ENCODE assay signal across 20 mouse cellular contexts in genomic region chr16:88561617-88562164, GRCm38 (mm10). TPM values are rescaled to one million over a fixed set of nuclear protein-coding genes. Genes with fewer than 3 reads are reported as not detected.
DNase-seq lines count a peak whose midpoint lies in the region; ATAC-seq and TF ChIP-seq lines count a peak whose summit lies in the region.
"Had no signal": no experiment of that assay in that cellular context is flagged by ENCODE, and none has a peak within 500 bp of the region (broad histone marks: within the 10 kb centered on the region; RNA-seq: fewer than 3 reads in every experiment).

No protein-coding gene starts in this region.

- H3K4me2 ChIP-seq in kidney, postnatal 0 days (ENCODE audit: low read length): peak overlapping the region; percentile 34; the same call in 1 of the 2 replicates
- peak overlapping the region; percentile 32; the same call in 1 of the 2 replicates for H3K4me2 ChIP-seq in embryonic facial prominence, embryonic 15.5 days (replicated peaks)
- no peak overlapping the region for H3K4me2 ChIP-seq in intestine, embryonic 16.5 days (ENCODE audit: low read depth, low read length)
- no peak overlapping the region for H3K4me2 ChIP-seq in midbrain, postnatal 0 days (ENCODE audit: low read depth, low read length, poor library complexity, severe bottlenecking)
- H3K4me2 ChIP-seq: hindbrain, embryonic 14.5 days; liver, embryonic 13.5 days had no signal

- no peaks in the 10 kb centered on the region for H3K36me3 ChIP-seq in kidney, postnatal 0 days (ENCODE audit: insufficient read depth, low read length)
- H3K36me3 ChIP-seq in embryonic facial prominence, embryonic 15.5 days: no peaks in the 10 kb centered on the region
- no peaks in the 10 kb centered on the region for H3K36me3 ChIP-seq in intestine, embryonic 16.5 days (ENCODE audit: control insufficient read depth, insufficient read depth, low read length)
- no peaks in the 10 kb centered on the region for H3K36me3 ChIP-seq in midbrain, postnatal 0 days (ENCODE audit: insufficient read depth, low read length)
- H3K36me3 ChIP-seq: liver, embryonic 13.5 days had no signal

- H3K27ac ChIP-seq in kidney, postnatal 0 days: peak overlapping the region; percentile 83
- 0 out of 2 replicates have a peak overlapping the region, but pooled peaks have one; percentile 60 for H3K27ac ChIP-seq in embryonic facial prominence, embryonic 15.5 days (replicated peaks)
- peak overlapping the region; percentile 84; the same call in 1 of the 2 replicates for H3K27ac ChIP-seq in intestine, embryonic 16.5 days (ENCODE audit: low read length)
- H3K27ac ChIP-seq in midbrain, postnatal 0 days (ENCODE audit: low read depth, low read length): 0 out of 2 replicates have a peak overlapping the region, but pooled peaks have one; percentile 26
- H3K27ac ChIP-seq: hindbrain, embryonic 14.5 days; liver, embryonic 13.5 days had no signal

- peak overlapping the region; percentile 58 for H3K9ac ChIP-seq in kidney, postnatal 0 days (ENCODE audit: low read depth, low read length)
- no peak overlapping the region for H3K9ac ChIP-seq in embryonic facial prominence, embryonic 15.5 days
- peak overlapping the region; percentile 51 for H3K9ac ChIP-seq in intestine, embryonic 16.5 days (ENCODE audit: low read depth, low read length)
- no peak overlapping the region for H3K9ac ChIP-seq in midbrain, postnatal 0 days (replicated peaks; ENCODE audit: low read length, poor library complexity, severe bottlenecking)
- H3K9ac ChIP-seq: hindbrain, embryonic 14.5 days; liver, embryonic 13.5 days had no signal

- no peak for ATAC-seq in kidney, postnatal 0 days (replicated peaks; ENCODE audit: low FRiP score, low read depth)
- no peak for ATAC-seq in embryonic facial prominence, embryonic 15.5 days (ENCODE audit: insufficient number of reproducible peaks, low FRiP score, low TSS enrichment, low read depth)
- no peak for ATAC-seq in intestine, embryonic 16.5 days
- no peak for ATAC-seq in midbrain, postnatal 0 days (ENCODE audit: low FRiP score)
- ATAC-seq in granulocyte monocyte progenitor cell, adult 5-6 weeks (replicated peaks; ENCODE audit: poor library complexity, severe bottlenecking): no peak
- ATAC-seq: CD4-positive, CD25-positive, alpha-beta regulatory T cell, adult 4 months had no signal

- no peaks in the 10 kb centered on the region for H3K4me1 ChIP-seq in kidney, postnatal 0 days (replicated peaks; ENCODE audit: insufficient read depth, low read length)
- H3K4me1 ChIP-seq in embryonic facial prominence, embryonic 15.5 days: no peaks in the 10 kb centered on the region
- no peaks in the 10 kb centered on the region for H3K4me1 ChIP-seq in intestine, embryonic 16.5 days (ENCODE audit: control insufficient read depth, insufficient read depth, low read length)
- H3K4me1 ChIP-seq in midbrain, postnatal 0 days (ENCODE audit: insufficient read depth, low read length): no peaks in the 10 kb centered on the region
- H3K4me1 ChIP-seq: liver, embryonic 13.5 days had no signal

- H3K9me3 ChIP-seq in kidney, postnatal 0 days (replicated peaks; ENCODE audit: low read length): no peaks in the 10 kb centered on the region
- no peaks in the 10 kb centered on the region for H3K9me3 ChIP-seq in embryonic facial prominence, embryonic 15.5 days (replicated peaks)
- H3K9me3 ChIP-seq in intestine, embryonic 16.5 days (ENCODE audit: control insufficient read depth, low read length): no peaks in the 10 kb centered on the region
- H3K9me3 ChIP-seq in midbrain, postnatal 0 days (ENCODE audit: low read length): no peaks in the 10 kb centered on the region
- H3K9me3 ChIP-seq: liver, embryonic 13.5 days had no signal

- no peak for TF ChIP-seq CTCF in kidney, postnatal 0 days (IDR thresholded peaks at IDR 0.05; ENCODE audit: low read depth)
- no peak for TF ChIP-seq CTCF in midbrain, postnatal 0 days (IDR thresholded peaks at IDR 0.05)

- WGBS in kidney, postnatal 0 days: 31% methylated on average over 6 of the region's 6 CpGs
- WGBS in embryonic facial prominence, embryonic 15.5 days: 48% methylated on average over 6 of the region's 6 CpGs
- WGBS in intestine, embryonic 16.5 days: 42% methylated on average over 6 of the region's 6 CpGs
- WGBS in midbrain, postnatal 0 days: 26% methylated on average over 6 of the region's 6 CpGs

- peak overlapping the region; percentile 36 for H3K4me3 ChIP-seq in kidney, postnatal 0 days (replicated peaks; ENCODE audit: low read depth, low read length)
- H3K4me3 ChIP-seq in embryonic facial prominence, embryonic 15.5 days (replicated peaks): peak overlapping the region; percentile 35
- H3K4me3 ChIP-seq in intestine, embryonic 16.5 days (ENCODE audit: low read length): peak overlapping the region; percentile 45
- H3K4me3 ChIP-seq in midbrain, postnatal 0 days (ENCODE audit: low read depth, low read length): no peak overlapping the region
- H3K4me3 ChIP-seq: liver, embryonic 13.5 days had no signal

- no peaks in the 10 kb centered on the region for H3K27me3 ChIP-seq in kidney, postnatal 0 days (ENCODE audit: insufficient read depth, low read length)
- H3K27me3 ChIP-seq in embryonic facial prominence, embryonic 15.5 days: no peaks in the 10 kb centered on the region
- H3K27me3 ChIP-seq in intestine, embryonic 16.5 days (replicated peaks; ENCODE audit: control insufficient read depth, insufficient read depth, low read length): no peaks in the 10 kb centered on the region
- no peaks in the 10 kb centered on the region for H3K27me3 ChIP-seq in midbrain, postnatal 0 days (ENCODE audit: insufficient read depth, low read length)
- H3K27me3 ChIP-seq: liver, embryonic 13.5 days had no signal

- peak; percentile 42 for DNase-seq in kidney, postnatal 0 days (ENCODE audit: low spot score)
- DNase-seq in kidney, adult 18-20 months: no peak
- DNase-seq in midbrain, postnatal 0 days (ENCODE audit: low spot score): no peak
- DNase-seq in right cerebral cortex, postnatal 25 days: no peak
- DNase-seq in ovary, postnatal 36 days (ENCODE audit: low spot score): no peak
- DNase-seq: adrenal gland, postnatal 14 days; cerebellum, postnatal 10 days; heart, postnatal 10 days; liver, embryonic 13.5 days had no signal

RNA-seq across cellular contexts. Expression of gene Cldn8, which starts 1.3 kb away (rescaled TPM):
- 210 and 219 TPM in 2 replicates for polyA plus RNA-seq in kidney, postnatal 0 days (2015; fragmentation: Nextera tagmentation; extraction: Ambion mirVana)
- 8.8 and 11.2 TPM in 2 replicates for polyA plus RNA-seq in embryonic facial prominence, embryonic 15.5 days (2015; fragmentation: Nextera tagmentation; extraction: Ambion mirVana)
- polyA plus RNA-seq in intestine, embryonic 16.5 days (2015; fragmentation: Nextera tagmentation; extraction: Ambion mirVana): 107 and 111 TPM in 2 replicates
- total RNA-seq in midbrain, postnatal 0 days (2014; rRNA removed): not detected in 2 replicates
- not detected in 2 replicates for polyA plus RNA-seq in midbrain, postnatal 0 days (2015; fragmentation: Nextera tagmentation; extraction: Ambion mirVana)
- total RNA-seq in granulocyte monocyte progenitor cell, adult 5-6 weeks (2014; fragmentation: Nextera tagmentation): not detected in 2 replicates
- total RNA-seq in granulocyte monocyte progenitor cell, adult 5-6 weeks (2017): not detected in 2 replicates
- total RNA-seq: adrenal gland, postnatal 14 days; gastrocnemius, adult 8-10 months; heart, adult 8-10 months; heart, postnatal 10 days; layer of hippocampus, postnatal 14 days; left cerebral cortex, postnatal 25 days; MEL had no signal
- polyA plus RNA-seq: CD4-positive, CD25-positive, alpha-beta regulatory T cell, adult 4 months; hindbrain, embryonic 14.5 days; liver, embryonic 13.5 days; neural tube, embryonic 14.5 days had no signal

RNA-seq across cellular contexts. Expression of gene Krtap24-1, which starts 50.4 kb away (rescaled TPM):
- polyA plus RNA-seq in kidney, postnatal 0 days (2015; fragmentation: Nextera tagmentation; extraction: Ambion mirVana): not detected in 2 replicates
- 0.91 and 1.5 TPM in 2 replicates for polyA plus RNA-seq in embryonic facial prominence, embryonic 15.5 days (2015; fragmentation: Nextera tagmentation; extraction: Ambion mirVana)
- not detected in 2 replicates for polyA plus RNA-seq in intestine, embryonic 16.5 days (2015; fragmentation: Nextera tagmentation; extraction: Ambion mirVana)
- not detected in 2 replicates for total RNA-seq in midbrain, postnatal 0 days (2014; rRNA removed)
- polyA plus RNA-seq in midbrain, postnatal 0 days (2015; fragmentation: Nextera tagmentation; extraction: Ambion mirVana): not detected in 2 replicates
- total RNA-seq in granulocyte monocyte progenitor cell, adult 5-6 weeks (2014; fragmentation: Nextera tagmentation): not detected in 2 replicates
- not detected in 2 replicates for total RNA-seq in granulocyte monocyte progenitor cell, adult 5-6 weeks (2017)
- total RNA-seq: adrenal gland, postnatal 14 days; gastrocnemius, adult 8-10 months; heart, adult 8-10 months; heart, postnatal 10 days; layer of hippocampus, postnatal 14 days; left cerebral cortex, postnatal 25 days; MEL had no signal
- polyA plus RNA-seq: CD4-positive, CD25-positive, alpha-beta regulatory T cell, adult 4 months; hindbrain, embryonic 14.5 days; liver, embryonic 13.5 days; neural tube, embryonic 14.5 days had no signal

RNA-seq across cellular contexts. Expression of gene Cldn17, which starts 54.9 kb away (rescaled TPM):
- 0.20 TPM in 1 of 2 replicates, not detected in the other for polyA plus RNA-seq in kidney, postnatal 0 days (2015; fragmentation: Nextera tagmentation; extraction: Ambion mirVana)
- polyA plus RNA-seq in embryonic facial prominence, embryonic 15.5 days (2015; fragmentation: Nextera tagmentation; extraction: Ambion mirVana): 1.3 and 2.4 TPM in 2 replicates
- polyA plus RNA-seq in intestine, embryonic 16.5 days (2015; fragmentation: Nextera tagmentation; extraction: Ambion mirVana): not detected in 2 replicates
- not detected in 2 replicates for total RNA-seq in midbrain, postnatal 0 days (2014; rRNA removed)
- polyA plus RNA-seq in midbrain, postnatal 0 days (2015; fragmentation: Nextera tagmentation; extraction: Ambion mirVana): not detected in 2 replicates
- not detected in 2 replicates for total RNA-seq in granulocyte monocyte progenitor cell, adult 5-6 weeks (2014; fragmentation: Nextera tagmentation)
- not detected in 2 replicates for total RNA-seq in granulocyte monocyte progenitor cell, adult 5-6 weeks (2017)
- total RNA-seq: adrenal gland, postnatal 14 days; gastrocnemius, adult 8-10 months; heart, adult 8-10 months; heart, postnatal 10 days; layer of hippocampus, postnatal 14 days; left cerebral cortex, postnatal 25 days; MEL had no signal
- polyA plus RNA-seq: CD4-positive, CD25-positive, alpha-beta regulatory T cell, adult 4 months; hindbrain, embryonic 14.5 days; liver, embryonic 13.5 days; neural tube, embryonic 14.5 days had no signal

Comparison
In these comparisons a context has a peak if more than half of its experiments do, and no peak if none do; other contexts are left out.
1. H3K27ac ChIP-seq: peak in every context shown above with its lines; median percentile 84 in intestine, embryonic 16.5 days; 83 in kidney, postnatal 0 days; 60 in embryonic facial prominence, embryonic 15.5 days; 26 in midbrain, postnatal 0 days.
2. H3K4me2 ChIP-seq: peak in kidney, postnatal 0 days (single experiment) and embryonic facial prominence, embryonic 15.5 days (single experiment); none in intestine, embryonic 16.5 days (single experiment) and midbrain, postnatal 0 days (single experiment).
3. H3K9ac ChIP-seq: peak in kidney, postnatal 0 days (single experiment) and intestine, embryonic 16.5 days (single experiment); none in embryonic facial prominence, embryonic 15.5 days (single experiment) and midbrain, postnatal 0 days (single experiment).